Mouse (Mus musculus) hindbrain, embryonic 12.5 days (tissue): ENCODE data around the gene Brdt. TPM values are rescaled to one million over a fixed set of nuclear protein-coding genes. Genes with fewer than 3 reads are reported as not detected.

Source experiments
- ATAC-seq: fragments of 200-750 bp; cut with Nextera tagmentation; 2 replicates; pipeline ENCODE4 v1.8.0; 2017; ENCODE audit warnings: moderate TSS enrichment; ENCODE audit not compliant: low FRiP score
- H3K27ac ChIP-seq: fragments of 300-500 bp; sonication (generic); 2 replicates; pipeline ENCODE4 v1.5.1; 2016; ENCODE audit warnings: mild to moderate bottlenecking
- H3K27me3 ChIP-seq: fragments of 300-500 bp; sonication (generic); 2 replicates; pipeline ENCODE4 v1.6.1; 2016; ENCODE audit warnings: mild to moderate bottlenecking
- H3K36me3 ChIP-seq: fragments of 300-500 bp; sonication (generic); 2 replicates; pipeline ENCODE4 v1.6.1; 2016; ENCODE audit warnings: mild to moderate bottlenecking
- H3K4me1 ChIP-seq: fragments of 300-500 bp; sonication (generic); 2 replicates; pipeline ENCODE4 v1.6.1; 2016
- H3K4me2 ChIP-seq: fragments of 300-500 bp; sonication (generic); replicated peaks from 2 replicates; pipeline ENCODE4 v1.6.1; 2016; ENCODE audit warnings: mild to moderate bottlenecking
- H3K4me3 ChIP-seq: fragments of 300-500 bp; sonication (generic); 2 replicates; pipeline ENCODE4 v1.5.1; 2016; ENCODE audit warnings: mild to moderate bottlenecking
- H3K9ac ChIP-seq: fragments of 300-500 bp; sonication (generic); 2 replicates; pipeline ENCODE4 v1.6.1; 2016; ENCODE audit warnings: mild to moderate bottlenecking, moderate library complexity
- H3K9me3 ChIP-seq: fragments of 300-500 bp; sonication (generic); replicated peaks from 2 replicates; pipeline ENCODE4 v1.6.1; 2016; ENCODE audit warnings: mild to moderate bottlenecking
- WGBS: fragments of 180-500 bp; shearing (Covaris S2); methylation state at CpG from one replicate; pipeline ENCODE4 v1.1.7; 2016; 5-methylcytosine and 5-hydroxymethylcytosine counted together
- polyA plus RNA-seq: library from polyadenylated mRNA; unstranded; fragments of >200 nt; fragmentation: Nextera tagmentation; extraction: Ambion mirVana; gene quantifications from 2 replicates; pipeline ENCODE4 v1.2.1, GENCODE M21; 2016

Brdt gene
- polyA plus RNA-seq, 1 experiment from 2014 or later = 2.7 TPM

DNA sequence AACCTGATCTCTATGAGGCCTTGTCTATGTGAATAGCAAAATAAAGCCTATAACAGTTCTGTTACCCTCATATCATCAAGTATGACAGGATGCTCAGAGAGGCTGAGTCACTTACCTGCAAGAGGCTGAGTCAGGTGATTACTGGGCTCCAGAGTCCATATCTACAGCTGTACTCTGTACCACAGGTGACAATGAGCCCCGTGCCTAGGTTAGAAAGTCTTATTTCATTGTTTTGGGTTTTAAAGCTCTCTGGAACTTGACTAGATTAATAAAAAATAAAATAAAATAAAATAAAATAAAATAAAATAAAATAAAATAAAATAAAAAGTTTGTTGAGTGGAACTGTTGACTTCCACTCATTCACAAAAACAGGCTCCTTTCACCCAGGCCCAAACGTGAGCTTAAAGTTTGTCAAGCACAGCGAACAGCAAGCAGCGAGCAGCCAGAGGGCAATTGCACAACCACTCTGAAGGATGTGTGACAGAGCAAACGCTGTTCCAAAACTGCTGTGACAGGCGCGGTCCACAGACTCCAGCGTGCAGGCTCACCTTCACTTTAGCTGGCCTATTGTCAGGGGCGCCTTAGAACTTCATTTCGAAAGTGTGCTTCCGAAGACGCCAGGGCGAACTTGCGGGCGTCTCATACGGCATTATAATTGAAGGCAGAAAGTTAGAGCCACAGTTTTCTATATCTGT is 35.0 kb upstream of the Brdt start:
- Histone ChIP-seq H3K4me3 (no peak overlapping the region), H3K4me2 (no peak overlapping the region), H3K27ac (no peak overlapping the region), H3K4me1 (peaks cover 10% of the 10 kb centered on the region; the same call in 1 of the 2 replicates), H3K9me3 (no peaks in the 10 kb centered on the region), H3K9ac (no peak overlapping the region), H3K27me3 (0 out of 2 replicates have a peak, but pooled peaks cover 3% of the 10 kb centered on the region), H3K36me3 (no peaks in the 10 kb centered on the region)
- ATAC-seq = no peak
- 63% methylated on average over 16 of the region's 16 CpGs for WGBS

- no peaks in the 10 kb centered on the region for H3K27me3 ChIP-seq
- H3K27ac ChIP-seq = no peak overlapping the region
- WGBS = 35% methylated on average over 9 of the region's 9 CpGs
Observed at GRCm38 (mm10) chr5:107296512-107297322, 34.2 kb upstream of the Brdt start.

DNA sequence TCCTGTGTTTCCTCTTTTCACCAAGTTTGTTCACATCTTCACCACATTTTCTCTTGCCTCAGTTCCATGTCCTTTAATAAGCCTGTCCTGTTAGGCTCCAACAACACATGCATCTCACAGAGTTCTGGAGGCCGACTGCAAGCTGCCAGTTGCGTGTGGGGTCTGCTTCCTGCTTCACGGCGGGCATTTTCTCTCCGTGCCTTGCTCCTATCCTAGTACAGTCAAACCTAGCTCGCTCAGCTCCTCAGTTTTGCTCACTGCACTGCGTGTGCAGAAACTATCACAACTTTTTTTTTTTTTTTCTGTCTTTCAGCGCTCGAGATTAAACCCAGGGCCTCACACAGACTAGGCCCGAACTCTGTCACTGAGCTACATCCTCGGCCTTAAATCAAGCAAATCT is 32.1 kb upstream of the Brdt start:
- no peaks in the 10 kb centered on the region for H3K27me3 ChIP-seq
- no peak overlapping the region for H3K4me3 ChIP-seq
- H3K4me1 ChIP-seq = peaks cover 14% of the 10 kb centered on the region; the same call in 1 of the 2 replicates
- no peak overlapping the region for H3K27ac ChIP-seq
- no peaks in the 10 kb centered on the region for H3K36me3 ChIP-seq
- no peak overlapping the region for H3K4me2 ChIP-seq
- 74% methylated on average over 11 of the region's 11 CpGs for WGBS
- H3K9me3 ChIP-seq = no peaks in the 10 kb centered on the region
- ATAC-seq = no peak
- no peak overlapping the region for H3K9ac ChIP-seq

More at GRCm38 (mm10) chr5:107296512-107297322, 34.2 kb upstream of the Brdt start:
- no peaks in the 10 kb centered on the region for H3K9me3 ChIP-seq
- no peak overlapping the region for H3K4me3 ChIP-seq
- ATAC-seq = no peak
- peaks cover 10% of the 10 kb centered on the region; the same call in 1 of the 2 replicates for H3K4me1 ChIP-seq
- no peaks in the 10 kb centered on the region for H3K36me3 ChIP-seq
- H3K9ac ChIP-seq = no peak overlapping the region
- H3K4me2 ChIP-seq = no peak overlapping the region

- no peaks in the 10 kb centered on the region for H3K36me3 ChIP-seq
- whole genome bisulfite sequencing = 44% methylated on average over 11 of the region's 11 CpGs
- no peak overlapping the region for H3K9ac ChIP-seq
- no peak for ATAC-seq
- H3K27ac ChIP-seq = no peak overlapping the region
- no peaks in the 10 kb centered on the region for H3K27me3 ChIP-seq
- no peak overlapping the region for H3K4me2 ChIP-seq
- H3K9me3 ChIP-seq = no peaks in the 10 kb centered on the region
- 0 out of 2 replicates have a peak, but pooled peaks cover 4% of the 10 kb centered on the region for H3K4me1 ChIP-seq
- no peak overlapping the region for H3K4me3 ChIP-seq
Observed at GRCm38 (mm10) chr5:107303350-107303861, 27.6 kb upstream of the Brdt start.

GRCm38 (mm10) chr5:107304117-107304825 is 26.7 kb upstream of the Brdt start:
- Histone ChIP-seq H3K4me2 (no peak overlapping the region), H3K9ac (no peak overlapping the region), H3K27ac (no peak overlapping the region), H3K36me3 (no peaks in the 10 kb centered on the region), H3K9me3 (no peaks in the 10 kb centered on the region), H3K4me1 (0 out of 2 replicates have a peak, but pooled peaks cover 4% of the 10 kb centered on the region), H3K27me3 (no peaks in the 10 kb centered on the region), H3K4me3 (no peak overlapping the region)
- WGBS = 78% methylated on average over 13 of the region's 13 CpGs
- no peak for ATAC-seq

DNA sequence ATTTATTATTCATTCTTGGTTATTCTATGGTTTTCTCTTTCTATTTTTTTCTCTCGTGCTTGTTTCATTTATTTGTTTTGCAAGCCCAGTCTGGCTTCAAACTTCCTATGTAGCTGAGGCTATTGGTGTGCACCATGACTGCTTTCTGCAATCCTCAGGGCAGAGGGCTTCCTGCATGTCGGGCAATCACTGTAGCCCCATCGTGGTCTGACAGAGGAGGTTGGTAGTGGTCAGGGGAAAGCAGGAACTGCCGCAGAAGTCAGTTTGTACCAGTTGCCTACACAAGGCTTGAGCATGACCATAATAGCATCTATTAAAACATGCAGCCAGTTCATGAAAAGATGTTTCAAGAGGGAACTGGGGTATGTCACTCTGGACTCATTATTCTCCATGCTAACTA is 23.5 kb upstream of the Brdt start:
- no peaks in the 10 kb centered on the region for H3K36me3 ChIP-seq
- no peak overlapping the region for H3K27ac ChIP-seq
- H3K4me3 ChIP-seq = no peak overlapping the region
- WGBS = 78% methylated on average over 4 of the region's 4 CpGs
- no peaks in the 10 kb centered on the region for H3K27me3 ChIP-seq
- ATAC-seq = no peak
- H3K9ac ChIP-seq = no peak overlapping the region
- no peaks in the 10 kb centered on the region; the same call in 1 of the 2 replicates for H3K9me3 ChIP-seq
- H3K4me1 ChIP-seq = 0 out of 2 replicates have a peak, but pooled peaks cover 4% of the 10 kb centered on the region
- H3K4me2 ChIP-seq = no peak overlapping the region

DNA sequence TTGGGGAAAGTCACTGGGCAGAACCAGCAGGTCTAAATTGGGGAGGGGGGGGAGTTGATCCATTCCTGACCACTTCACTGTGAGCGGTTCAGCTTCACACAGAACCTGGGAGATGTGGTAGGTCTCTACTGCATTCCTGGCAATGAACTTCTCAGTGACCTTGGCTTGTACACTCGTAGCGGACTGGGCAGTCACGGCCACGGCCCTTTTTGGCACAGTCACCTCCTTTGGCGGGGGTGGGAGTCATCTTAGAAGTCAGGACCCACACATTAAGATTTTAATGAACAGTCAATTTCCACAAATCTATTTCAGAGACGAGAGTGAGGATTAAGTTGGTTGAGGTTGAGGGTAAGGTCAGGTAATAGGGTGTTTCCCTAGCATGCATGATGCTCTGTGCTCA is 13.8 kb upstream of the Brdt start:
- Histone ChIP-seq H3K27me3 (no peaks in the 10 kb centered on the region), H3K9ac (no peak overlapping the region), H3K4me1 (no peaks in the 10 kb centered on the region), H3K4me2 (no peak overlapping the region), H3K36me3 (no peaks in the 10 kb centered on the region), H3K4me3 (no peak overlapping the region), H3K9me3 (no peaks in the 10 kb centered on the region), H3K27ac (no peak overlapping the region)
- 95% methylated on average over 7 of the region's 7 CpGs for WGBS
- no peak for ATAC-seq

- Histone ChIP-seq H3K27me3 (no peaks in the 10 kb centered on the region), H3K4me3 (no peak overlapping the region), H3K4me2 (no peak overlapping the region), H3K4me1 (no peaks in the 10 kb centered on the region), H3K36me3 (no peaks in the 10 kb centered on the region), H3K9me3 (no peaks in the 10 kb centered on the region), H3K27ac (no peak overlapping the region), H3K9ac (no peak overlapping the region)
- ATAC-seq = no peak
- 12% methylated on average over 1 of the region's 1 CpGs for WGBS
Observed at GRCm38 (mm10) chr5:107320703-107321102, 10.3 kb upstream of the Brdt start.

- Histone ChIP-seq H3K36me3 (no peaks in the 10 kb centered on the region), H3K4me3 (no peak overlapping the region), H3K27ac (no peak overlapping the region), H3K4me1 (no peaks in the 10 kb centered on the region), H3K9ac (no peak overlapping the region), H3K27me3 (no peaks in the 10 kb centered on the region), H3K4me2 (no peak overlapping the region), H3K9me3 (no peaks in the 10 kb centered on the region)
- no peak for ATAC-seq
- 87% methylated on average over 3 of the region's 3 CpGs for WGBS
Observed at GRCm38 (mm10) chr5:107340404-107340803, 9.4 kb downstream of the Brdt start.

DNA sequence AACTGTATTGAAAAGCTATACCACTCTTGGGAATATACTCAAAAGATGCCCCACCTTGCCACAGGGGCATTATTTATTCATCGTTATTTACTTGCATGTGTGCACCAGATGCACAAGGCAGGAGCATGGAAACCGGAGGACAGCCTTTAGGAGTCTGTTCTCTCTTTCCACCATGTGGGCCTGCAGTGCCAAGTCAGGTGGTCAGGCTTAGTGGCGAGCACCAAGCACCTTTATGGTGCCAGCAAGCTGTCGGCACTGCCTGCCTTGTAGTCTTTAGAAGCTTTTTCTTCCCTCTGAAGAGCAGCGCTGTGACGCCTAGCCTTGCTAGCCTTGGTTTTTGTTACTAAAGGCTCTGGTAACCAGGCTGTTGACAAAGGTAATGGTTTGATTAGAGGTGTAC is 11.9 kb downstream of the Brdt start:
- no peaks in the 10 kb centered on the region for H3K27me3 ChIP-seq
- whole genome bisulfite sequencing = 90% methylated on average over 6 of the region's 6 CpGs
- ATAC-seq = no peak
- H3K36me3 ChIP-seq = no peaks in the 10 kb centered on the region
- no peak overlapping the region for H3K27ac ChIP-seq
- H3K9me3 ChIP-seq = no peaks in the 10 kb centered on the region
- no peak overlapping the region for H3K4me3 ChIP-seq
- H3K4me1 ChIP-seq = no peaks in the 10 kb centered on the region
- H3K4me2 ChIP-seq = no peak overlapping the region
- no peak overlapping the region for H3K9ac ChIP-seq

DNA sequence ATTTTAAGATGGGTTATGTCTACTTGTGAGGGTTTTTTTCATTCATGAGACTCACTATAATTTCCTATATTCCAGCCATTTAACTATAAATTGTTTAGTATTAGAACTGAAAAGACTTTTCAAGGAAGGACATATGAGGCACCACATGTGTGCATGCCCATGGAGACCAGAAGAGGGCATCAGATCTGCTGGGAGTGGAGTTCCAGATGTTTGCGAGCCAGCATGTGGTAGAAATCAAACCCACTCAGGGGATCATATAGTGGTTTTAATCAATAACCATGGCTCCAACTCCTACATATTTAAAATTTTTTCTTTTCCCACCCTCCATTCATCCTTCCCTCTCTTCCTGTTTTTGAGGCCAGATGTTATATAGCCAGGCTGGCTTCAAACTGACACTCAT is 15.3 kb downstream of the Brdt start:
- WGBS = 46% methylated on average over 1 of the region's 1 CpGs
- H3K9ac ChIP-seq = no peak overlapping the region
- H3K4me2 ChIP-seq = no peak overlapping the region
- no peaks in the 10 kb centered on the region for H3K27me3 ChIP-seq
- no peak for ATAC-seq
- H3K27ac ChIP-seq = no peak overlapping the region
- H3K4me1 ChIP-seq = no peaks in the 10 kb centered on the region
- no peaks in the 10 kb centered on the region for H3K9me3 ChIP-seq
- H3K4me3 ChIP-seq = no peak overlapping the region
- H3K36me3 ChIP-seq = no peaks in the 10 kb centered on the region

GRCm38 (mm10) chr5:107352566-107352965 is 21.6 kb downstream of the Brdt start:
- H3K4me1 ChIP-seq = no peaks in the 10 kb centered on the region
- no peaks in the 10 kb centered on the region for H3K27me3 ChIP-seq
- 88% methylated on average over 1 of the region's 1 CpGs for WGBS
- H3K27ac ChIP-seq = no peak overlapping the region
- no peaks in the 10 kb centered on the region for H3K9me3 ChIP-seq
- no peak overlapping the region for H3K4me3 ChIP-seq
- no peak for ATAC-seq
- no peaks in the 10 kb centered on the region for H3K36me3 ChIP-seq
- no peak overlapping the region for H3K9ac ChIP-seq
- H3K4me2 ChIP-seq = no peak overlapping the region
